Mouse (Mus musculus) midbrain, embryonic 11.5 days (tissue): ENCODE data around the gene Tiam1. TPM values are rescaled to one million over a fixed set of nuclear protein-coding genes. Genes with fewer than 3 reads are reported as not detected.

Source experiments
- ATAC-seq: fragments of 200-750 bp; cut with Nextera tagmentation; 2 replicates; pipeline ENCODE4 v1.8.0; 2017; ENCODE audit warnings: moderate TSS enrichment, moderate library complexity; ENCODE audit not compliant: low FRiP score
- DNase-seq: peaks from one replicate; pipeline ENCODE4 v3.0.0; 2015; ENCODE audit warnings: low spot score; ENCODE audit errors: missing footprints
- H3K27ac ChIP-seq: fragments of 300-500 bp; sonication (generic); 2 replicates; pipeline ENCODE4 v1.5.1; 2014; ENCODE audit warnings: low read depth, low read length
- H3K27me3 ChIP-seq: fragments of 300-500 bp; sonication (generic); 2 replicates; pipeline ENCODE4 v1.6.1; 2014; ENCODE audit warnings: mild to moderate bottlenecking, low read length, moderate library complexity, mixed read lengths; ENCODE audit not compliant: control insufficient read depth, insufficient read depth
- H3K36me3 ChIP-seq: fragments of 300-500 bp; sonication (generic); 2 replicates; pipeline ENCODE4 v1.6.1; 2014; ENCODE audit warnings: mild to moderate bottlenecking, low read length, moderate library complexity, mixed read lengths; ENCODE audit not compliant: control insufficient read depth, insufficient read depth
- H3K4me1 ChIP-seq: fragments of 300-500 bp; sonication (generic); 2 replicates; pipeline ENCODE4 v1.6.1; 2014; ENCODE audit warnings: low read length; ENCODE audit not compliant: control insufficient read depth, insufficient read depth
- H3K4me2 ChIP-seq: fragments of 300-500 bp; sonication (generic); 2 replicates; pipeline ENCODE4 v1.6.1; 2014; ENCODE audit warnings: mild to moderate bottlenecking, moderate library complexity
- H3K4me3 ChIP-seq: fragments of 300-500 bp; sonication (generic); 2 replicates; pipeline ENCODE4 v1.5.1; 2014; ENCODE audit warnings: low read depth, low read length
- H3K9ac ChIP-seq: fragments of 300-500 bp; sonication (generic); 2 replicates; pipeline ENCODE4 v1.6.1; 2014; ENCODE audit warnings: low read length
- H3K9me3 ChIP-seq: fragments of 300-500 bp; sonication (generic); 2 replicates; pipeline ENCODE4 v1.6.1; 2016; ENCODE audit warnings: low read length; ENCODE audit not compliant: control insufficient read depth
- WGBS: fragments of 180-500 bp; shearing (Covaris S2); extraction: QIAGEN DNeasy Blood & Tissue Kit; methylation state at CpG from one replicate; pipeline ENCODE4 v1.1.7; 2014; 5-methylcytosine and 5-hydroxymethylcytosine counted together
- polyA plus RNA-seq: library from polyadenylated mRNA; unstranded; fragments of >200 nt; fragmentation: Nextera tagmentation; extraction: Ambion mirVana; gene quantifications from 2 replicates; pipeline ENCODE4 v1.2.1, GENCODE M21; 2014

Gene Tiam1
- polyA plus RNA-seq, 1 experiment from 2014 or later: 14.2 TPM

DNA sequence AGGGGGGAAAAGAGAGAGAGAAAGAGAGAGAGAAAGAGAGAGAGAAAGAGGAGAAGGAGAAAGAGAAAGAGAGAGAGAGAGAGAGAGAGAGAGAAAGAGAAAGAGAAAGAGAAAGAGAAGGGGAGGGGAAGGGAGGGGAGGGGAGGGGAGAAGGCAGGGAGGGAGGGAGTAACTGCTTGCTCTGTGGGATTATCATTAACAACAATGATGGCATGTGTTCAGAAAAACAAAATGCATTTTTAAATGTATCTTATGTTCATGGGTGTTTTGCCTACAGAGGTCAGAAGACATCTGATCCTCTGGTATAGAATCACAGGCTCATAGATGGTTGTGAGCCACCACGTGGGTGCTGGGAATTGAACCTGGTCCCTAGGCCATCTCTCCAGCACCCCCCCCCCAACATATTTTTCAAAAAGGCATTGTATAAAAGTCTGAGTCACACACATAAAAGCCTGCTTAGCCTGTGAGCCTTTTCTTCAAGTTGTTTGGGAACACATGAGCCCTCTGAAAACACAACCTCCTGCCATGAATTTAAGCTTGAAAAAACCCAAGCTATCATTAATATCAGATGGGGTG, 237.8 kb downstream of the Tiam1 start:
- peaks cover 8% of the 10 kb centered on the region for H3K4me1 ChIP-seq
- H3K4me2 ChIP-seq: no peak overlapping the region
- H3K4me3 ChIP-seq: no peak overlapping the region
- no peak for ATAC-seq
- DNase-seq: no peak
- whole genome bisulfite sequencing: 95% methylated on average over 1 of the region's 1 CpGs
- H3K27me3 ChIP-seq: no peaks in the 10 kb centered on the region
- no peak overlapping the region for H3K27ac ChIP-seq
- no peak overlapping the region for H3K9ac ChIP-seq
- H3K9me3 ChIP-seq: no peaks in the 10 kb centered on the region
- H3K36me3 ChIP-seq: no peaks in the 10 kb centered on the region

DNA sequence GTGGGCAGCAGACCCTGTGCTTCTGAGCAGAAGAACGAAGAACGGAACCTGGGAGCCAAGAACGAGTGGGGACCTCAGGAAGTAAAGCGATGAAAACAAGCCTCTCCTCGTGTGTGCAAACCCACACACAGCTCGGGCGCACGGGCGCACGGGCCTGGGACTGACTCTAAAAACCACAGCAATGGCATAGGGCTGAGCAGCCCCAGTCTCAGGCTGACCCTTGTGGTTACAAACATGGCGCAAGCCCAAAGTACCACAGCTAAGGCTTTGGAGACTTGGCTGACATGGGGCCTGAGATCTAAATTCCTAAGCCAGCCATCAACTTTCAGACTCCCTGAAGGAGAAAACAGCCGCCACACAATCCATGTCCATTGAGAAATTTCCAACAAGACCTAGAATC, 239.4 kb downstream of the Tiam1 start:
- Histone ChIP-seq H3K9ac (no peak overlapping the region), H3K27ac (no peak overlapping the region), H3K4me3 (no peak overlapping the region), H3K4me2 (no peak overlapping the region), H3K9me3 (no peaks in the 10 kb centered on the region), H3K36me3 (no peaks in the 10 kb centered on the region), H3K27me3 (no peaks in the 10 kb centered on the region), H3K4me1 (peaks cover 8% of the 10 kb centered on the region)
- no peak for DNase-seq
- 93% methylated on average over 12 of the region's 12 CpGs for WGBS
- no peak for ATAC-seq

DNA sequence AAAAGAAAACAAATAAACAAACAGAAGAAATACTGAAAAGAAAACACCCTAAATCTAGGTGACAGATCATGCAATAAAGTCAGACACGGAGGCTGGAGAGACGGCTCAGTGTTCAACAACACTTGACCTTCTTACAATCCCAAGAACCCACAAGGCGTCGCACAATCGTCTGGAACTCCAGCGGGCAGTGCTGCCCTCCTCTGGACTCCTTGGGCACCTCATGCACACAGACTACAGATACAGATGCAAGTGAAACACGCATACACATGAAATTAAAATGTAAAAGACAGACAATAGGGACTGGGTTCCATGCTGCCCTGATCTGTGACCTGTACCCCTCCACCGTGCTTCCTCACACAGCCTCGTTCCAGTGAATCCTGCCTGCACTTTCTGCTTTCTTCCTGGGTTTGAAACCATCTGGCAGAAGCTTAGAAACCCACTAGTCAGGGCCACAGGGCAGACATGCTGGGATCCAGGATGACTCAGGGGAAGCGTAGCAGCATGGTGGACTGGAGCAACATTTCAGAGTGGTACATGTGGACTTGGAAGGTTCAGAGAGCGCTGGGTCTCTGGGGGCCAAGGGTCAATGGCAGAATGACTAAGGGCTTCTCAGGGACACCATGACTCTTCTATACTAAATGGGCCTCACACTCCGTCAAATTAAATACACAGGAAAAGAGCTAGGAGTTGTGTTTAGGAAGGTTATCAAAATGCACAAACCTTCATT, 240.8 kb downstream of the Tiam1 start:
- Histone ChIP-seq H3K36me3 (no peaks in the 10 kb centered on the region), H3K9me3 (no peaks in the 10 kb centered on the region), H3K27ac (no peak overlapping the region), H3K27me3 (no peaks in the 10 kb centered on the region), H3K4me2 (no peak overlapping the region), H3K9ac (no peak overlapping the region), H3K4me3 (no peak overlapping the region), H3K4me1 (peaks cover 5% of the 10 kb centered on the region; the same call in 1 of the 2 replicates)
- ATAC-seq: no peak
- 94% methylated on average over 12 of the region's 12 CpGs for WGBS
- DNase-seq: no peak

DNA sequence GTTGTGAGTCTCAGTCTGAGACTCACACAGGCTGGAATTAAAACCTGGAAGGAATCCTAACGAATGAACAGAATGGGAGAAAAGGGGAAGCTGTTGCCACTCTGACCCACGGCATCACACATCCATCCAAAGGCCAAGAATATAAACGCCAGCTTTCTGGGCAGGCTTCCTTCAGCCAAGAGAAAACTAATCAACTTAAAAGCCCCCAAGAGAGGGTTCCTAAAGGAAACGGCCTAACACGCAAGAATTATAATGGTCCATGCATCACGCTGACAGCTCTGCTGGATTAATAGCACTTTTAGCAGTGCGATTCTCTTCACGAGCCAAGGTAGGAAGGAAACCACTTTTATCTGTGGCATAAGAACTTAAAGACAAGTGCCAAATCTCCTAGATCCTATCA, 242.9 kb downstream of the Tiam1 start:
- DNase-seq (no peak), ATAC-seq (no peak)
- Histone ChIP-seq H3K27ac (no peak overlapping the region), H3K27me3 (no peaks in the 10 kb centered on the region), H3K4me3 (no peak overlapping the region), H3K4me1 (no peaks in the 10 kb centered on the region), H3K9me3 (no peaks in the 10 kb centered on the region), H3K36me3 (no peaks in the 10 kb centered on the region), H3K9ac (no peak overlapping the region), H3K4me2 (no peak overlapping the region)
- WGBS: 71% methylated on average over 8 of the region's 8 CpGs

DNA sequence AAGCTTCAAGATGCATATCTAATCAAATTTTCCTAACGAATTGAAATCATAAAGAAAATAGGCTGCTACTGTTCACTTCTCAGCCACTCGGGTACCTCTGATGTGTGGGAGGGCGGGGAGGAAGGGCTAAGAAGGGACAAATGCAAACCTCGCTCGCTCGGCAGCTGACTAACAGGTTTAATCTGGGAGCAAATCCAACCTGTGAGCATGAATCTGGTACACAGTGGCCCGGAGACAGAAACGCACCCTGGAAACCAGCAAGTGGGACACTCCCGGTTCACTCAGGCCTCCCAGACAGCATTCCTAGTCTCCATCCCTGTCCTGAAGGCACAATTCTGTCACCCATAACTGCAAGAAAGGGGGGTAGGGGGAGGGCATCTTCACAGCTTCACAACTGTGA, 244.4 kb downstream of the Tiam1 start:
- ATAC-seq (no peak), DNase-seq (no peak)
- Histone ChIP-seq H3K9ac (no peak overlapping the region), H3K4me3 (no peak overlapping the region), H3K27ac (no peak overlapping the region), H3K36me3 (no peaks in the 10 kb centered on the region), H3K9me3 (no peaks in the 10 kb centered on the region), H3K4me1 (no peaks in the 10 kb centered on the region), H3K27me3 (no peaks in the 10 kb centered on the region), H3K4me2 (no peak overlapping the region)
- 65% methylated on average over 9 of the region's 9 CpGs for WGBS

DNA sequence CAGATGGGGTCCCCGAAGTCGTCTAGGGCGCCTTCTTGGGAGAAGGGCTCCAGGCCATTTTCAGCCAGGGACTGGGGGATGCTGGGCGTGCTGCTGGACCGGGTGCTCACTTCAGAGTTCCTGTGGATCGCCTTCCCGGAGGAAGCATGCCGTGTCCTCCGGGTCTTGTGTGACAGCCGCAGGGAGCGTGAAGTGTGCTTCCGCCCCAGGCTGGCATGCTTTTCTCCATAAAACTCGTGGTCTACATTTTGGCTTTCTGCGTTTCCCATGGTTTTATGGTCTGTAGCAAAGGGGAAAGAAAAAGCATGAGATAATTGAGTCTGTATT, 245.3 kb downstream of the Tiam1 start:
- ATAC-seq (no peak), DNase-seq (no peak)
- Histone ChIP-seq H3K9me3 (no peaks in the 10 kb centered on the region), H3K4me2 (no peak overlapping the region), H3K36me3 (no peaks in the 10 kb centered on the region), H3K9ac (no peak overlapping the region), H3K4me3 (no peak overlapping the region), H3K4me1 (no peaks in the 10 kb centered on the region), H3K27me3 (no peaks in the 10 kb centered on the region), H3K27ac (no peak overlapping the region)
- WGBS: 93% methylated on average over 14 of the region's 14 CpGs

DNA sequence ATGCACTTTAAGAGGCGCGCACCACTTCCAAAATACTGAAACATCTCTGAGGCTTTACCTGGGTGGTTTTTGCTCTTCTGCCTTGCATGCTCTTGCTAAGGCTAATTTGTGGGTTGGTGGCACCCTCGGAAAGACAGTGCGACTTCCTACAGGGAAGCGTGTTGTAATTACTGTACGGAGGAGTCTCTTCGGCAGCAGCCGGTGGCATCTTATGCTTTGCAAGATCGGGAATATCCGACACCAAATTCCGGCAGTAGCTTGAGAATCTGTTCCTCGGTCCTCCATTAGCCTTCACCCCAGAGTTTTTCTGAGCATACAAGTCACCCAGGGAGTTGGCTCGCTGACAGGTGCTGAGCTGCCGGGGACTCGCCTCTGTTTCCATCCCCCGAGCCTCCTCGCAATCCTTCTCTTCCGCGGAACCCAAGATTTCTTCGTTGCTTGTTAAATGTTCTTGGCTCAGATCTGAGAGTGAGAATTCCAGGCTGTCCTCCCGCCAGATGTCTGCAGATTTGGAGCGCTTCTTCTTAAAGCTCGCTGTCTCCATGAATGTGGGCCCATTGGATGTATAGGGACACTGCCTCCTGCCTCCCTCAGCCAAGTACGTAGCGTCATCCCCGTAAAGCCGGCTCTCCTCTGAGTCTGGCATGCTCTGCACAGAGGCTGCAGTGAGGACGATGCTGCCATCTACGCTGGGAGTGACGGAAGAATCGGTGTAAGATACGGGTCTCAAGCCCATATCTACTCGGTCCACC, 245.8 kb downstream of the Tiam1 start:
- WGBS: 87% methylated on average over 33 of the region's 33 CpGs
- no peak for DNase-seq
- Histone ChIP-seq H3K4me2 (no peak overlapping the region), H3K4me1 (no peaks in the 10 kb centered on the region), H3K4me3 (no peak overlapping the region), H3K9ac (no peak overlapping the region), H3K27me3 (no peaks in the 10 kb centered on the region), H3K9me3 (no peaks in the 10 kb centered on the region), H3K27ac (no peak overlapping the region), H3K36me3 (no peaks in the 10 kb centered on the region)
- no peak for ATAC-seq

DNA sequence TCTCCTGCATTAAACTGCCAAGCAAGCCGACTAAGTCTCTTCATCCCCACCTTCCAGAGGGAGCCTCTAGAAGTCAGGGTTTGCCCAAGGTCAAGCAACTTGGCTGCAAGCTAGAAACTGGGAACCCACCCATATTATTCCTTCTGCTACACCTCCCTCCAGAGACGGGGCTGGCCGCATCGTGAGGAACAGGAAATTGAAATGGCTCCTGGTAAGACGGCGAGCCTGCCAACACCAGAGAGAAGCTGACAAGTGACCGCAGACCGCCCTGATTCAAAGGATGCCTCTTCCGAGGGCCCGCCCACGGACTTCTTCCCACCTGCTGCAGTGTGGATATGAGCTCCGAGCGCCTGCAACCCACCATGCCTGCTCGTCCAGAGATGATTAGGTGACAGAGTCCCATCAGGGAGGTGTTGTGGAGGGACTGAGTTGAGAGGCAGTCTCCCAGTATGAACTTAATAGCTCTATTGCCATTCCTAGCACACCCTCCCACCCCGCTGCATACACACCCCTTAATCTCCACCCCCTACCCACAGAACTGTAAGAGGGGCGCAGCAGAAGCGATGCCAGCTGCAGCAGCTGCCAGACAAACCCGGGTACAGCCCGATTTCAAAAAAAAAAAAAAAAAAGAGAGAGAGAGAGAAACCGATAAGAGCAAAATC, 246.6 kb downstream of the Tiam1 start:
- H3K4me1 ChIP-seq: no peaks in the 10 kb centered on the region
- no peak overlapping the region for H3K9ac ChIP-seq
- no peaks in the 10 kb centered on the region for H3K9me3 ChIP-seq
- no peak overlapping the region for H3K4me2 ChIP-seq
- no peaks in the 10 kb centered on the region for H3K27me3 ChIP-seq
- WGBS: 85% methylated on average over 20 of the region's 20 CpGs
- no peak overlapping the region for H3K27ac ChIP-seq
- ATAC-seq (no peak), DNase-seq (no peak)
- no peaks in the 10 kb centered on the region for H3K36me3 ChIP-seq
- no peak overlapping the region for H3K4me3 ChIP-seq

DNA sequence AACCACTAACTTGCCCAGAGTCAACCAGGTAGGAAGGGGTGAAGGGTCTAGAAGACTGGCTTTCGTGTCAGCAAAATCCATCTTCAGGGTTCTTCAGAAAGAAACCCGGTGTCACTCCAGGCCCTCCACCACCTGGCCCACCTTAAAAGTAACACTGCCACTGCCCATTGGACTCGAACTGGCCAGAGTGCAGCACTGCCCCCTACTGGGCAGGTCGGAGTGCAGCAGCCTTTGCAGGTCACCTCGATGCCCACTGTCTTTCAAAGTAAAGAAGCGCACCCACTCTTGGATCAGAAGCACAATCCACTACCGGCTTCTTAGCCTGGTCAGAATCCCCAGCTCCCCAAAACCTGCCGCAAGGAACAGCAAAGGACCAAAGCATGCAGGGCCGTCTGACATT, 247.2 kb downstream of the Tiam1 start:
- H3K27ac ChIP-seq: no peak overlapping the region
- no peak for DNase-seq
- H3K27me3 ChIP-seq: no peaks in the 10 kb centered on the region
- H3K9me3 ChIP-seq: no peaks in the 10 kb centered on the region
- H3K4me1 ChIP-seq: no peaks in the 10 kb centered on the region
- no peak for ATAC-seq
- H3K4me2 ChIP-seq: no peak overlapping the region
- H3K36me3 ChIP-seq: no peaks in the 10 kb centered on the region
- no peak overlapping the region for H3K9ac ChIP-seq
- H3K4me3 ChIP-seq: no peak overlapping the region
- WGBS: 77% methylated on average over 9 of the region's 9 CpGs
